Mouse (Mus musculus) spleen, embryonic (tissue): ENCODE measurements around the gene Cwc27.

Experiments
- CTCF ChIA-PET: fragments of 350-600 bp; sonication (Branson Sonifier 250); formaldehyde crosslinking; loops from one replicate; lab custom pipeline; 2022; lab: Charles Lee

Cwc27 gene

DNA sequence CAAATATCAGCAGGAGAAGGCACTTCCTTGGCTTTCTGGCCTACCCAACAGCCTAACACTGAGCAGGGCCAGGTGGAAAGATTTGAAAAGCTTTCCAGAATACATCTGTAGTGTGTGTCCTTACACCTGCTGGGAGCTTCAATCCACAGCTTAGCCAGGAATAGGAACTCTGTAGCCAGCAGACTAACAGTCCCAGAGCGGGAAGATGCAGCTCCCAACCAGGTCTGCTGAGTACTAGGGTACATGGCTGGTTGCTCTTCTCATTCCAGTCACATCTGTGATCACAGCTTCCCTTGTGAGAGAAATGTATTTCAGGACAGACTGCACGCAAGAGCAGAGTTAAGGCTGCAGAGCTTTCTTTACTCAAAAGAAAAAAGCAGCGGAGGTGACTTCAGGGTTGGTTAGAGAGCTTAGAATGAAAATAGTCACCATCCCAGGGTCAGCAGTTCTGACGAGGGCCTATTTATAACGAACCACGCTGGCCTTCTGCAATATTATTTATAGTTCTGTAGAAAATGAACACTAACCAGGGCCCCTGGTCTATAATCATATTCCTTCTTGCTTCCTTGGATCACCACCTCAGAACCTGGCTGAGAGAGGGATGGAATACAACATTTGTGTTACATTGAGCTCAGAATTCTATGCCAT, 171.0 kb downstream of the Cwc27 start:
- CTCF ChIA-PET = interaction anchor here (0.5 kb wide), 1 partner anchor 9 kb away, joined by 5 read pairs; no protein-coding TSS in a partner anchor

DNA sequence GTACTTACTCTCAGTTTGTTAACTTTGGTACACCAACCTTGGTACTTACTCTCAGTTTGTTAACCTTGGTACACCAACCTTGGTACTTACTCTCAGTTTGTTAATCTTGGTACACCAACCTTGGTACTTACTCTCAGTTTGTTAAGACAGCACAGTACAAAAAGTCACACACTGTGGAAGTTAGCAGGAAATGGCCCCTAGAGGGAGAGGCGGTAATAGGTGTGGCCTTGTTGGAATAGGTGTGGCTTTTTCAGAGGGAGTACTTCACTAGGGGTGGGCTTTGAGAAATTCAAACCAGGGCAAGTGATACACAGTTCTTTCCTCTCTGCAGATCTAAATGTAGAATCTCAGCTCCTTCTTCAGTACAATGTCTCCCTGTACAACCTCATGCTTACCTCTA, 172.8 kb downstream of the Cwc27 start:
- CTCF ChIA-PET = no interaction called here

DNA sequence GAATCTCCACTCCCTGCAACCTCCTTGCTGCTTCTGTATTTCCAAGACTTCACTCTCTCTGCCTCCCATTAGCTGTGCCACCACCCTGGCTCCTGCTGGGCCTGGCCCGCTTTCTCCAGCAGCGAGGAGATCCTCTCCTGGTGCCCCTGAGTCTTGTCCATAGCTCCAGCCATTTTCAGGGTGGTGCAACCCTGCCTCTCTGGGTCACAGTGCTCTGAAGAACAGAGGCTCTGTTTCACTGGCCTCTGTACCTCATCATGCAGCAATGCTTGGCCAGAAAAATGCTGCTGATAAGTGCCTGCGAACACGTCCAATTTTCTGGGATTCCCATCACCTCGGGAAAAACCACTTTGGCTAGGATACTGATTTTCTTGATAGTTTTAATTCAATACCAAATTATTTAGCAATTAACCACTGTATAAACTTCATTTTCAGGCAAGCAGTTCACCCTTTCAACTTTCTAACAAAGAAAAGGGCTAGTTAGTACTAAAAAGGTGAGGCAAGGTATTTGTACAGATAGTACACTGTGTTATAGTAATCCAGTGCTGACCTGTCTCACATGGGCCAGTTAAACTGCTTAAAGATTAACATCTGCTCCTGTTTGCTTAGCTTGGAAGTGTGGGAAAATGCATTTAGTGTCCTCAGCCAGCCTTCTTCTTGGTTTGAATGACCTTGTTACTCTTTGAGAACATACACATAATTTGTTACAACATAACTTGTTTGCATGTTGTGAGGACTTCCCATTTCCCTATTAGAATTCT, 176.1 kb downstream of the Cwc27 start:
- CTCF ChIA-PET = no interaction called here

DNA sequence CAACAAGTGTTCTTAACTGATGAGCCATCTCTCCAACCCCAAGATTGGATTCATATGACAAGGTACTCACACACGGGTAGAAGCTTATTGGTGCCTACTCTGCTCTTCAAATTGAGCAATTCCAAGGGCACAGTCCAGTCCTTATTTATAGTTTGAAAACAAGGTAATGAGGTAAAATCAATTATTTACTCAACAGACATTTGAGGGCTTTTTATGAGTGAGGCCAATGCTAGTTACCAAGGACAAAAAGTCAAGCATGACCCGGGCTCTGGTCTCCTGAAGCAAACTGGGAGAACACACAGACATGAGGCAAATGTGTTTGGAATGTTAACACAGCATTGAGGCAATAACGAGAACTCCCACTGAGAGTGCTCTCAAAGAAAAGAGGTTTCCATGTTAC, 178.0 kb downstream of the Cwc27 start:
- CTCF ChIA-PET = no interaction called here

DNA sequence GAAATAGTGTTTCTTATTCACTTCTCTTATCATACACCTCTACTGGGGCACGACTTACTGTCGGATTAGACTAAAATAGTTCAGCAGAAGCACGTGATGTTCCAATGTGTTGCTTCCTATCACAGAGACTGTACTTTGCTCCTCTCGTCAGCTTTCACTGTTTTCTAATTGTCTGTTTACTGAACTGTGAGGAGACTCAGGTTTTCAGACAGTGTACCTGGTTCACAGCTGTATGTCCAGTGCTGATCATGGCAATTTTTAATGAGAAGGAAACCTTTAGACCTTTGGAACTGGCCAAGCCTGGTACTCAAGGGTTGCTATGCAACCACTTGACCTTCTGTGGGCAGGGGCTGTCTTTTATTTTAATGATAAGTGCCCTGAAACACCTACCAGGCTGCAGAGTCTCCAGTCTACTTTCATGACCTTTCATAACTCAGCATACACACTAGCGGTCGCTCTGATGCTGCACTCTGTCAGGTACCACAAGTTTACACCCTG, 180.9 kb downstream of the Cwc27 start:
- CTCF ChIA-PET = no interaction called here

DNA sequence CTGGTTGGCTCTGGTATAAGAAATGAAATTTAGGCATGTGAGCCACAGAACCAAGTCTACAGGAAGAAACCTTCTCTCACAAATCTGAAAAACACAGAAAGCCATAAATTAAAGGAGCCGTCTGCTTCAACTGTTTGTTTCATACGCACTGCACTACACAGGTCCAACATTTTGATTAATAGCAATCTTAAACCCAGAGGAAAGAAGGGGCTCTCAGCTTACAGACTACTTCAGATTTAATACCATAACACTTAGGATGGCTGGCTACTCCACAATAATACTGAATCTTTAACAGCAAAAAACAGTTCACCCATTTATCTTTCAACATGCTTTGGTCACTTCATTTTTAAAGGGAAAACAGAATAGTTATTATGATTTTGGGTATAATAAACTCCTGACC, 182.2 kb downstream of the Cwc27 start:
- CTCF ChIA-PET = no interaction called here

DNA sequence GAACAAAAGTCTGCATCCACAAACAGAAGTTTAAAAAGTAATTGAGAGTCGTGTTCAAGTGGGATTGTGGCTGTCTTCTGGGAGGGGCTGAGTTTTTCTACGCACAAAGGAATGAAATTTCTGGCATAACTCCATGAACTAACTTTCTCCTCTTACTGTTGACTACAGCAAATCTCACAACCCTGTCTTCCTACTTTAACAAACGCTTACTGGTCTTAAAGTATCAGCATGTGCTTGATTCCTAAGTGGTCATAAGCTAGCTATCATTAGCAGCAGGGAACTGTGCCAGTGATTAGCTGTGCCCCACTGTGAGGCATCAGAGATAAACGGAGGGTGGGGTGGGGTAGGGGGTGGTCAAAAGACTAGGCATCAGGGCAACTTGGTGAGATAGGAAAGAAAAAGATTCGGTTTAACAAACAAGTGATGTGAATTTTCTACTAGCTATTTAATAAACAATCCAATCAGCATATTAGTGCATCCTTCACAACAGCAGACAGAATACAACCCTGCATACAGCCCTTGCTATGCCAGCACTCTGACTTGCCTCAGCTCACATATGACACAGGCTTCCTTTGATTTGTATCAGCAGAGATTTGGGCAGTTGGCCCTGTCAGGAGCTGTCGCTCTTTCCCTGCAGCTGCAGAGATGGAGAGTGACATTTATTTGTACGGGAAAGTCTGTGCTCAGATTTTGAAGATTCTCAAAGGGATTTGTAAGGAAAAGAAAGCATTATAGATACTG, 184.3 kb downstream of the Cwc27 start:
- CTCF ChIA-PET = no interaction called here

DNA sequence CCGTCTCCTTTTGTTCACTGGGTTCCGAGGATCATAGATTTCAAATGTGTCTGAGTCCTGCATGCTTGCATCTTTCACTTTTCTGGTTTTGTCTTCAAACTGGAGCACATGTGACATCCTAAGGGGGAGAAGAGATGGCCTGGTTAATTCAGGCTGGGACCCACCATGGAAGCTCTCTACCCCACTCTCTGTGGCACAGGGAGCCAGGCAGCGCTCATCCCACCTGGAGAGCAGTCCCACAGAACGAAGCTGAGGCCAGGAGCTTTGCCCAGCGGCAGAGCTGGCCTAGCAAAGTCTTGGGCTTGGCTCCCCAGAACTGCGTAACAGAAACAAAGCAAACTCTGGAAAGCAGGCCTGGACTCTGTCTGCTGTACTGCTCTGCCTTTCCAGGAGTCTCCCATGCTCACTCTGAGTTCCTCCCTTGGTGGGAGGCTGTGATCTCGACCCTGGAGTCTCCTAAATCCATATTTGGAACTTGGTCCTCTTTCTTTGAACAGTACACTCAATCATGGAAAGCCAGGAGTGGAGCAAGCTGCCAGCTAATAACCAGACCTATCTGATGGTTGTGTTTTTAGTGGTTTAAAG, 185.2 kb downstream of the Cwc27 start:
- CTCF ChIA-PET = no interaction called here

DNA sequence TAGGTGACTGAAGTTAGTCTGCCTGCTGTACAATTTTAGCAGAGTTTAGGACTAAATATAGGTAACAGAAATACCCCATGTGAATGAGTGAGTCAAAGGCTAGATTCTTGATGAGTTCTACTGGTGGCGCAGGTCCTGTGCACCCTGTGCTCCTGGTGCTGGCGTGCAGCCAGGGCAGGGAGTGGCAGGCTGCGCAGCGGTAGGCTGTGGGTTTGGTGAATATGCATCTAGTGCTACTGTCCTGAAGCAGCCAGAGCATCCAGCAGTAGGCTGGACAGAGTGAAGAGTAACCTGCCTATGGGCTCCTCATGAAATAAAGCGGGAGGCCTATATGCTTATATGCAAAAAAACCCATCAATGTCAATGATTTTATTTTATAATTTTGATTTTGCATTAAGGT, 186.1 kb downstream of the Cwc27 start:
- CTCF ChIA-PET = no interaction called here

DNA sequence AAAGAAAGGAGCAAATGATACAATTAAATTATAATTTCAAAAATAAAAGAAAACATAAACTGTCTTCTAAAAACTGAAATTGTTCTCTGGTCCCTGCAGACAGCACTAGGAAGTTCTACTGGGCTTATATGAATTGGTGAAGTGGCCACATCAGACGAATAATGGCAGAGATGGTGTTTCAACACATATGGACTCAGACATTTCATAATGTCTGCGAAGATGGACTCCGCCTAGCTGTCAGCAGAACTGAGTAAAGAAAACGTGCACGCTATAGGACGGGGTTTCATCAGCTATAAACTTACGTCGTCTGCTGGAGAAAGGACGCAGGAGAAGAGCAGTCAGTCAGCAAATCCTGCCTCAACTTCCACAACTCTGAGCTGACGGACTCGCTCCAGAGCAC, 187.3 kb downstream of the Cwc27 start:
- CTCF ChIA-PET = no interaction called here

DNA sequence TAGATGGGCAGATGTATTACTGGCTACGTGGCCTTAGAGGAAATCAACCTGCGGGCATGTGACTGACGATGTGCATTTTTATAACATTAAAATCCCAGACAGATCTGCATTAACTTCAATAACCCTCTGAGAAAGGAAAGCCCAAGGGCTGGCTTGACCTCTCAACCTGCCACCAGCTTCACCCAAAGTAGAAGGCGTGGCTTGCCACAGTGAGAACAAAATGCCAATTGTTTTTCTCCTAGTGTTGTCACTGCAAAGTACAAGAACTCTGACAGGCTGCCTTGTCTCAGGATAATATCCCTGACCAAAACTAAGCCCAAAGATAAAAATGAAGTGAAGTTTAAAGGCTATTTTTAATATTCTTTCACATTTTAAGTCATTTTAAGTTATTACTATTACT, 188.9 kb downstream of the Cwc27 start:
- CTCF ChIA-PET = interaction anchor here (0.6 kb wide), 1 partner anchor 230 kb away, joined by 6 read pairs; no protein-coding TSS in a partner anchor

DNA sequence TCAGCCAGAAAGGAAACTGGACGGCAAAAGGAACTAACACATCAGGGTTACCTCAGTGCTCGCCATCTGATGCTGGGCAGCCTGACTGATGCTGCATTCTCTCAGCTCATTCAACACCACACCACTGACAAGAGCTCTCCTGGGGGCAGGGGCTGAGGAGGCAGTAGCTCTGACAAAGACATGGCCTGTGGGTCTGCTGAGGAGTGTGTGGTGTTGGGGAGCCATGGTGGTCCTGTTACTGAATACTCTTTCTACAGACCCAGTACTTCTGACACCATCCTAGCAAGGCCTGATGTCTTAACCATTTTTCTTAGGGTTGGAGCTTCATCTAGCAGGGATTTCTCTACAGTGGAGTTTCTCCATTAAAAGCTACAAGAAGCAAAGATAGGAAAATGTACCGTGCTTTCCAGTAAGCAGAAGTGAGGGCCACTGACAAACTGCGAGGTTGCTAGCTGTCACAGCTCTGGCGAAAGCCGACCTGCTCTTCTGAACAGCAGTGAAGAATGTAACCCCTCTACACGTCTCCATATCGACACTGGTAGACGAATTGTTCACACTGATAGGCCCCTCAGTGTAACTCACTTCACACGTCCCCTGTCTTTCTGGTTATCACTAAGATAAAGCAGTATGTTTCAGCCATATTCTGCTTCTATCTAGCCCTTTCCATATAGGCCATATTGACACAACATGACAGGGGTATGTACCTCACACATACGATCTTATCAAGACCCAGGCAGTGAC, 189.6 kb downstream of the Cwc27 start:
- CTCF ChIA-PET = no interaction called here

DNA sequence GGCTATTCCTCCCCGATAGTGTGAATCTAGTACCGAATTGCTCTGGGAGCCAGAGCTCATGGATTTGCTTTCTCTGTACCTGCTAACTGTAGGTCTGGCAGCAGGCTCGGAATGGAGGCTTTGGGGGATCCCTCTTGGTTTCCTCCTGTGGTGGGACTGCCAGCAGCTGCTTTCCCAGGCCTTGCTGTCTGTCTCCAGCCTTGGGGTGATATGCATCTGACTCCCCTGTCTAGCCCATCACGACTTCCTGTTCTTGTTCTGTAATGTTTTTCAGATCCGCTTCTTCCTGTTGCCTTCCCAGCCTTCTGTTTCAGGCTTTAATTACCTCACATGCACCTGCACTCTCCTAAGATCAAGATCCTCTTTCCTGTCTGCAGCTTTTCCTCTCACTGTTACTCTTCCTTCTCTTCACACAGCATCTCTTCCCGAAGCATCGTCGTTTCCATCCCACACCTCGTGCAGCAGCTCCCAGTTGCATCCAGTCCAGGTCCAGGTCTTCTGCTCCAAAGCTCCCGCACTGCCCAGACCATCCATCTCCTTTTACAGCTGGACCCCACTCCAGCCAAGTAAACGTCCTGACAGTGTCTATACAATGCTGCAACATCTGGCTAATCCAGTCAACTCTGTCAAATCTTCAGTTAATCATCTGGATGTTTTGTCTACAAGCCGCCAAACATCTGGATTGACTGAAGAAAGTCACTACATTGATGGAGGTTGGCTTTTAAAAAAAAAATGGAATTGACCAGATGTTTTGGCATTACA, 193.6 kb downstream of the Cwc27 start:
- CTCF ChIA-PET = no interaction called here

DNA sequence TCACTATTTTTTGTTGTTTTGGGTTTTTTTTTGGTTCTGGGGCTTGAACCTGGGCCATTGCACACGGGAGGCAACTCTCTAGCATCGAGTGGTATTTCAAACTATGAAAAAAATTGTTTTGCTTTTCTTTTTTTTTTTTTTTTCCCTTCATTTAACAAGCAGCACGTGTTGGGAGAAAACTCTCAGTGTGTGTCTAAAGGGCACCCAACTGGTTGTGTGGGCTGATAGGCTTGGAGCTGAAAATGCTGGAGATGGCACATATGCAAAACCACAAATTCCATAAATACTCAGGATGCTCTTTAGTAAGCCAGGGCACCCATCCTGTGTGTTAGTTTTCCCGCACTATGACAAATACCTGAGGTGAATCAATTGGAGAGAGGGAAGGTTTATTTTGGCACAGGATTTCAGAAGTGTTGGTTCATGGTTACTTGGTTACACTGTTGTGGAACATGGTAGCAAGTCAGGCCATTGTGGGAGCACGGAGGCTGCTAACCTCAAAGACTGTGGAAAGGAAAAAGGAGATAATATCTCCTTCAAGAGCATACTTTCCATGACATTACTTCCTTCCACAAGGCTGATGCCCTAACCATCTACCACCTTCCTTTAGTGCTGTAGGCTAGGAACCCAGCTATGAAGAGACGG, 194.7 kb downstream of the Cwc27 start:
- CTCF ChIA-PET = no interaction called here

DNA sequence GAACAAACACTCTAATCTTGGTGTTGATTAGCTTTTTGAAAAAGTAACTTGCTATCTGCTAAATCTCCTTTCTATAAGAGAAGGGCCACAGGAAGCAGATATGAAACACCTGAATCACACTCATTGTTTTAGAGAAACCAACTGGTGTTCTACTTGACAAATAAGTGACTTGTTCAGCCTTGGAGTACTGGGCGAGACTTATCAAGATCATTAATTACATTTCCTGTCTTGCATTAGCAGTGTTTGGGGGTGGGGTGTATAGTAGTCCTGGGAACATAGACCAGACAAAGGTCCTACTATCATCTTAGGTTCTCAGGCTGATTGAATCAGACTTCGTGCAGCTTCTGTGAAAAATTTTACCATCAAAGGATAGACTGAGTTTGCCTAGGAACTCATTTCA, 196.5 kb downstream of the Cwc27 start:
- CTCF ChIA-PET = no interaction called here

DNA sequence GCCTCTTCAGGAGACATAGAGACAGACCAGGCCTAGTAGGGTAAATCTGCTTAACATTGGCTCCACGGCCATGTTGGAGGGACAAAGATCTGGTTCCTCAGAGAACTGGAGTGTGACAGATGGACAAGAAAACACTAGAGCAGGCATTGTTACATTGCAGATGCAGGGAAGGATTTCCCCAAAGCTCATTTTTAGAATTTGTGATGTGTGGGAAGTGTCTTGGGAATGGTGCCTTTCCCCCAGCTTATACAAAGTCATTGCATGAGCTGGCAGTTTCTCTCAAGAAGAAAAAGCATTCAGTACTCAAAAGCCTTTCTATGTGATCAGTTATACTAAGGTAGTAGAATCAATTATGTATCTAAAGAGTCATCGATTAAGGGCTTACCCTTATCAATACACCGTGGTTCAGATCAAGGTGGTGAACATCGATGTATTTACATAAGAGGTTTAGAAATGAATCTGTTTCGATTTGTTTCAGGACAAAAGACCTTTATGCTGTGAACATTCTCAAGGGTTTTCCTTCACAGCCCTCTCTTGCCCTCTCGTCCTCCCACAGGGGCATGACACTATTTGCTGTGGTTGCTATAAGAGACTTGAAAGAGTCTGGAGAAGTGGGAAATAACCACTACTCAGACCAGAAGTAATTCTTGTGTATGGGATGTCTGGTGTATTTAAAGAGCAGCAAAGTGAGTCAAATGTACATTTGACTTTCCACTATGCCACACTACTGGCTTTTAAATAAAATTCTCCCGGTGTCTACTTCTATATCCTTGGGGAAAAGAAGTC, 197.2 kb downstream of the Cwc27 start:
- CTCF ChIA-PET = interaction anchor here (0.5 kb wide), 1 partner anchor 41 kb away, joined by 3 read pairs; no protein-coding TSS in a partner anchor

DNA sequence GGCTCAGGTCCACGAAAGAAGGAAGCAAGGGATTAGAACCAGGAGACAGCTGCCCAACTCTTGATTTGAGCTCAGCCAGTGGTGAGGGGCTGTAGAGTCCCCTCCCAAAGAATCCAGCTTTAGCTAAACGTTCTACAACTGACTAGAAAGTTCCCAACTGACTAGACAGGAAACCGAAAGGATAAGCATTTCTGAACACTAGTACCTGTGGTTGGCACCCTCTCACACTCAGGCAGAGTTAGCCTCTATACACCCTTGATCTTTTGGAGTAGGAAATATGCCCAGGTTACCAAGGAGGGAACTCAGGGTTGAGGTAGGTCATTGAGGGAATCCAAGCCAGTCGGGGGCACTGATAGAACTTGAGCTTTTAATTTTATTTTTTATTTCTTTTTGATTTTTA, 199.7 kb downstream of the Cwc27 start:
- CTCF ChIA-PET = no interaction called here

DNA sequence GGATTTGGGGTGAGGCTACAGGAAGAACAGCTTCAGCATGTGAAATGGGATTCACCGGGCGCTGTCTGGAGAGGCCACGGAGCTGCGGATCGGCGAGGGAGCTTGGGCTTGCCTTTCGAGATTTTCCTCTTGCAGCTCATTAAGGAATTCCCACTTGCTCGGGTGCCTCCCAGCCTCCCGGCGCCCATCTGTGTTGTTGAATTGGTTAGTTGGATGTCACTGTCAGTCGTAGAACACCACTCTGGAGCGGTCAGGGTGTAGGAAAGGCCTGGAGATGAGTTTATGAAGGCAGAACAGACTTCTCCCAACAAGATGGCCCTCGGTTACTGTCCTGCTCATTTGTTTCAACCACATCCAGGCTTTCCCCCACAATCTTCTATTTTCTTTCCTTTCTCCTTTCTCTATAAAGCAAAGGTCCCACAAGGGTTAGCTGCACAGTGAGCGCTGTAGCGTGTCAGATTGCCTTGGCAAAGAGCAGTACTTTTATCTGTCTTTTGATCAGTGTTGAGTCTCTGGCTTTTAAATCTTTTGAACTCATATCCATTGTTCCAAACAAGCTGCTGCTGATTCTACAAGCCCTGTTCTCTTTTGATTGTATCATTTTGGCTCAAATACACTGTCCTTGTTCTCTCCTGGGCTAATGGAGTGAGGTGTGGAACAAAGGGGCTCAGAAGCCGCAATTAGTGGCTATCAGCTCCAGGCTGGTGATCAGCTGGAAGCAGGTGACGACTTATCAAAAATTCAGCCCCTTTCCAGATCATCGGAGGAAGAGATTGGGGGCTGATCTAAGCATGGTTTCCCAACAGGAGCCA, 200.7 kb downstream of the Cwc27 start:
- CTCF ChIA-PET = no interaction called here
